Mouse (Mus musculus) neural tube, embryonic 15.5 days (tissue): ENCODE results near the gene Lpp. TPM values are rescaled to one million over a fixed set of nuclear protein-coding genes. Genes with fewer than 3 reads are reported as not detected.

Experiments
- ATAC-seq: fragments of 200-750 bp; cut with Nextera tagmentation; 2 replicates; pipeline ENCODE4 v1.8.0; 2017; ENCODE audit warnings: mild to moderate bottlenecking, moderate TSS enrichment, moderate library complexity; ENCODE audit not compliant: low FRiP score
- H3K27ac ChIP-seq: fragments of 300-500 bp; sonication (generic); replicated peaks from 2 replicates; pipeline ENCODE4 v1.5.1; 2015; ENCODE audit warnings: mild to moderate bottlenecking, inconsistent platforms
- H3K27me3 ChIP-seq: fragments of 300-500 bp; sonication (generic); replicated peaks from 2 replicates; pipeline ENCODE4 v1.6.1; 2015; ENCODE audit warnings: inconsistent platforms
- H3K36me3 ChIP-seq: fragments of 300-500 bp; sonication (generic); 2 replicates; pipeline ENCODE4 v1.6.1; 2015; ENCODE audit warnings: inconsistent platforms
- H3K4me1 ChIP-seq: fragments of 300-500 bp; sonication (generic); 2 replicates; pipeline ENCODE4 v1.6.1; 2015; ENCODE audit warnings: inconsistent platforms
- H3K4me2 ChIP-seq: fragments of 300-500 bp; sonication (generic); 2 replicates; pipeline ENCODE4 v1.6.1; 2015; ENCODE audit warnings: inconsistent platforms, mild to moderate bottlenecking, moderate library complexity
- H3K4me3 ChIP-seq: fragments of 300-500 bp; sonication (generic); replicated peaks from 2 replicates; pipeline ENCODE4 v1.5.1; 2015; ENCODE audit warnings: mild to moderate bottlenecking, inconsistent platforms
- H3K9ac ChIP-seq: fragments of 300-500 bp; sonication (generic); replicated peaks from 2 replicates; pipeline ENCODE4 v1.6.1; 2015; ENCODE audit warnings: mild to moderate bottlenecking, inconsistent platforms
- H3K9me3 ChIP-seq: fragments of 300-500 bp; sonication (generic); replicated peaks from 2 replicates; pipeline ENCODE4 v1.6.1; 2016; ENCODE audit warnings: inconsistent platforms
- WGBS: fragments of 180-500 bp; shearing (Covaris S2); methylation state at CpG from one replicate; pipeline ENCODE4 v1.1.7; 2015; ENCODE audit warnings: mixed read lengths; 5-methylcytosine and 5-hydroxymethylcytosine counted together
- polyA plus RNA-seq: library from polyadenylated mRNA; unstranded; fragments of >200 nt; fragmentation: Nextera tagmentation; extraction: Ambion mirVana; gene quantifications from 2 replicates; pipeline ENCODE4 v1.2.1, GENCODE M21; 2015

Lpp gene
- polyA plus RNA-seq, 1 experiment from 2014 or later = 10.6 TPM

- H3K4me2 ChIP-seq = no peak overlapping the region
- peaks cover 10% of the 10 kb centered on the region for H3K4me1 ChIP-seq
- ATAC-seq = no peak
- no peak overlapping the region for H3K9ac ChIP-seq
- no peaks in the 10 kb centered on the region for H3K9me3 ChIP-seq
- WGBS = 81% methylated on average over 12 of the region's 12 CpGs
- H3K4me3 ChIP-seq = no peak overlapping the region
- H3K27ac ChIP-seq = no peak overlapping the region
- H3K27me3 ChIP-seq = no peaks in the 10 kb centered on the region
- no peaks in the 10 kb centered on the region for H3K36me3 ChIP-seq
Observed at GRCm38 (mm10) chr16:24424356-24424977, 31.2 kb downstream of the Lpp start.

- peaks cover 12% of the 10 kb centered on the region for H3K4me1 ChIP-seq
- H3K27ac ChIP-seq = no peak overlapping the region
- H3K4me2 ChIP-seq = no peak overlapping the region
- H3K36me3 ChIP-seq = no peaks in the 10 kb centered on the region
- ATAC-seq = no peak
- no peak overlapping the region for H3K4me3 ChIP-seq
- WGBS = 78% methylated on average over 3 of the region's 3 CpGs
- no peak overlapping the region for H3K9ac ChIP-seq
- no peaks in the 10 kb centered on the region for H3K27me3 ChIP-seq
- no peaks in the 10 kb centered on the region for H3K9me3 ChIP-seq
Observed at GRCm38 (mm10) chr16:24425816-24426215, 32.5 kb downstream of the Lpp start.

- Histone ChIP-seq H3K4me1 (peaks cover 3% of the 10 kb centered on the region; the same call in 1 of the 2 replicates), H3K4me2 (no peak overlapping the region), H3K9me3 (no peaks in the 10 kb centered on the region), H3K9ac (no peak overlapping the region), H3K36me3 (no peaks in the 10 kb centered on the region), H3K27me3 (no peaks in the 10 kb centered on the region), H3K4me3 (no peak overlapping the region), H3K27ac (no peak overlapping the region)
- ATAC-seq = no peak
- 93% methylated on average over 3 of the region's 3 CpGs for WGBS
Observed at GRCm38 (mm10) chr16:24427606-24428005, 34.3 kb downstream of the Lpp start.

GRCm38 (mm10) chr16:24428055-24428454, 34.7 kb downstream of the Lpp start:
- Histone ChIP-seq H3K9me3 (no peaks in the 10 kb centered on the region), H3K4me2 (no peak overlapping the region), H3K27me3 (no peaks in the 10 kb centered on the region), H3K4me1 (0 out of 2 replicates have a peak, but pooled peaks cover 2% of the 10 kb centered on the region), H3K9ac (no peak overlapping the region), H3K27ac (no peak overlapping the region), H3K36me3 (no peaks in the 10 kb centered on the region), H3K4me3 (no peak overlapping the region)
- ATAC-seq = no peak
- 77% methylated on average over 4 of the region's 4 CpGs for WGBS

- H3K4me3 ChIP-seq = no peak overlapping the region
- no peak overlapping the region for H3K27ac ChIP-seq
- 0 out of 2 replicates have a peak, but pooled peaks cover 2% of the 10 kb centered on the region for H3K4me1 ChIP-seq
- ATAC-seq = no peak
- no peak overlapping the region for H3K4me2 ChIP-seq
- 83% methylated on average over 4 of the region's 4 CpGs for WGBS
- H3K9ac ChIP-seq = no peak overlapping the region
- H3K9me3 ChIP-seq = no peaks in the 10 kb centered on the region
- no peaks in the 10 kb centered on the region for H3K27me3 ChIP-seq
- no peaks in the 10 kb centered on the region for H3K36me3 ChIP-seq
Observed at GRCm38 (mm10) chr16:24428742-24429141, 35.4 kb downstream of the Lpp start.

- H3K27me3 ChIP-seq = no peaks in the 10 kb centered on the region
- no peaks in the 10 kb centered on the region for H3K9me3 ChIP-seq
- no peak overlapping the region for H3K4me3 ChIP-seq
- no peak overlapping the region for H3K4me2 ChIP-seq
- no peaks in the 10 kb centered on the region for H3K36me3 ChIP-seq
- H3K27ac ChIP-seq = no peak overlapping the region
- 78% methylated on average over 5 of the region's 5 CpGs for WGBS
- H3K4me1 ChIP-seq = peaks cover 12% of the 10 kb centered on the region
- ATAC-seq = no peak
- H3K9ac ChIP-seq = no peak overlapping the region
Observed at GRCm38 (mm10) chr16:24429691-24430090, 36.4 kb downstream of the Lpp start.

GRCm38 (mm10) chr16:24431808-24432207, 38.5 kb downstream of the Lpp start:
- 95% methylated on average over 1 of the region's 1 CpGs for WGBS
- H3K27ac ChIP-seq = no peak overlapping the region
- no peak overlapping the region for H3K4me3 ChIP-seq

GRCm38 (mm10) chr16:24433563-24433962, 40.3 kb downstream of the Lpp start:
- WGBS = 28% methylated on average over 7 of the region's 7 CpGs
- Histone ChIP-seq H3K27me3 (no peaks in the 10 kb centered on the region), H3K9ac (no peak overlapping the region), H3K27ac (no peak overlapping the region), H3K4me3 (no peak overlapping the region), H3K9me3 (no peaks in the 10 kb centered on the region), H3K4me1 (peaks cover 23% of the 10 kb centered on the region), H3K36me3 (no peaks in the 10 kb centered on the region), H3K4me2 (no peak overlapping the region)
- no peak for ATAC-seq

More at GRCm38 (mm10) chr16:24431808-24432207, 38.5 kb downstream of the Lpp start:
- H3K4me2 ChIP-seq = no peak overlapping the region
- peaks cover 21% of the 10 kb centered on the region for H3K4me1 ChIP-seq
- H3K36me3 ChIP-seq = no peaks in the 10 kb centered on the region
- ATAC-seq = no peak
- no peak overlapping the region for H3K9ac ChIP-seq
- H3K27me3 ChIP-seq = no peaks in the 10 kb centered on the region
- H3K9me3 ChIP-seq = no peaks in the 10 kb centered on the region

- Histone ChIP-seq H3K9ac (no peak overlapping the region), H3K4me2 (no peak overlapping the region), H3K36me3 (no peaks in the 10 kb centered on the region), H3K27ac (peak overlapping the region; percentile 67), H3K4me3 (no peak overlapping the region), H3K4me1 (peaks cover 23% of the 10 kb centered on the region), H3K9me3 (no peaks in the 10 kb centered on the region), H3K27me3 (no peaks in the 10 kb centered on the region)
- ATAC-seq = 0 out of 2 replicates have a peak, but pooled peaks have one; percentile 23
- 80% methylated on average over 7 of the region's 7 CpGs for WGBS
Observed at GRCm38 (mm10) chr16:24434026-24434425, 40.7 kb downstream of the Lpp start.

- ATAC-seq = 0 out of 2 replicates have a peak, but pooled peaks have one; percentile 21
- WGBS = 35% methylated on average over 7 of the region's 7 CpGs
Observed at GRCm38 (mm10) chr16:24434531-24435114, 41.3 kb downstream of the Lpp start.

GRCm38 (mm10) chr16:24435115-24435553, 41.8 kb downstream of the Lpp start:
- no peaks in the 10 kb centered on the region for H3K9me3 ChIP-seq
- peaks cover 21% of the 10 kb centered on the region for H3K4me1 ChIP-seq
- H3K27me3 ChIP-seq = no peaks in the 10 kb centered on the region
- 54% methylated on average over 6 of the region's 6 CpGs for WGBS
- no peak overlapping the region for H3K4me3 ChIP-seq
- no peak overlapping the region for H3K4me2 ChIP-seq
- ATAC-seq = no peak
- H3K9ac ChIP-seq = no peak overlapping the region
- H3K27ac ChIP-seq = peak overlapping the region; percentile 67; the same call in 1 of the 2 replicates
- no peaks in the 10 kb centered on the region for H3K36me3 ChIP-seq

More at GRCm38 (mm10) chr16:24434531-24435114, 41.3 kb downstream of the Lpp start:
- H3K9me3 ChIP-seq = no peaks in the 10 kb centered on the region
- H3K27me3 ChIP-seq = no peaks in the 10 kb centered on the region
- no peaks in the 10 kb centered on the region for H3K36me3 ChIP-seq
- peak overlapping the region; percentile 67 for H3K27ac ChIP-seq
- H3K4me2 ChIP-seq = no peak overlapping the region
- no peak overlapping the region for H3K4me3 ChIP-seq
- H3K4me1 ChIP-seq = peaks cover 23% of the 10 kb centered on the region
- H3K9ac ChIP-seq = no peak overlapping the region

GRCm38 (mm10) chr16:24438438-24438837, 45.1 kb downstream of the Lpp start:
- no peak overlapping the region for H3K9ac ChIP-seq
- no peaks in the 10 kb centered on the region for H3K27me3 ChIP-seq
- no peaks in the 10 kb centered on the region for H3K36me3 ChIP-seq
- no peak overlapping the region for H3K4me3 ChIP-seq
- H3K27ac ChIP-seq = no peak overlapping the region
- ATAC-seq = no peak
- WGBS = 79% methylated on average over 4 of the region's 4 CpGs
- H3K9me3 ChIP-seq = no peaks in the 10 kb centered on the region
- no peak overlapping the region for H3K4me2 ChIP-seq
- H3K4me1 ChIP-seq = peaks cover 33% of the 10 kb centered on the region
